Mouse (Mus musculus): Measurements from ENCODE around the gene Qtrt1. TPM values are rescaled to one million over a fixed set of nuclear protein-coding genes. Genes with fewer than 3 reads are reported as not detected.

Gene Qtrt1
- polyA plus RNA-seq, 1 experiment: 23.7 TPM

- H3K36me3 ChIP-seq (ENCODE audit: control insufficient read depth, insufficient read depth, low read length): no peaks in the 10 kb centered on the region; the same call in 1 of the 2 replicates
- 95% methylated on average over 9 of the region's 9 CpGs for WGBS
- H3K27ac ChIP-seq (ENCODE audit: insufficient read depth, low read depth, low read length): no peak overlapping the region
- no peaks in the 10 kb centered on the region for H3K4me1 ChIP-seq (ENCODE audit: control insufficient read depth, insufficient read depth, low read length)
- no peaks in the 10 kb centered on the region for H3K27me3 ChIP-seq (replicated peaks; ENCODE audit: control insufficient read depth, insufficient read depth, low read length)
- no peak for DNase-seq
- TF ChIP-seq CTCF (conservative IDR thresholded peaks at IDR 0.05; ENCODE audit: insufficient read depth, insufficient read length, low read depth, low read length) (no peak), POLR2A (IDR thresholded peaks at IDR 0.05; ENCODE audit: low read depth, low read length) (no peak)
- H3K4me3 ChIP-seq (ENCODE audit: insufficient read depth, low read depth, low read length): no peak overlapping the region
Observed at GRCm38 (mm10) chr9:21401042-21401441, 10.6 kb upstream of the Qtrt1 start.

DNA sequence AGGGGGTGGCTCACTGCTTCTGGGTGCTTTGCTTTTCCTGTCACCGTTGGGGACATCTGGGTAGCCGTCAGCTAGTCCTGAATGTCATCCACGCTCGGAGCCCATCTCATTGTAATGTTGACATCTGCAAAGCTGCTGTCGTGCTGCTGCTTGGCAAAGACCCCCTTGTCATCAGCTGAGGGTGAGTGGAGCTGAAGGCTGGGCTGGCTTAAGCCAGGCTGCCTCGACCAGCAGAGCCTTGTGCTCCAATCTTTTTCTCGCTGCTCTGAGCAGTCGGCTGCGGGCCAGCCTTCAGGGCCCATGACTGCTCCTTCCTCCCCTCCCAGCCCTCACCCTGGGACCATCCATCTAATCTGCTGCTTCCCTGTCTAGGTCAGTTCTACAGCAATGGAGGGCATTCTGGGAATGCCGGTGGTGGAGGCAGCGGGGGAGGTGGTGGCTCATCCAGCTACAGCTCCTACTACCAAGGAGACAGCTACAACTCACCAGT is 8.8 kb upstream of the Qtrt1 start:
- WGBS: 88% methylated on average over 11 of the region's 11 CpGs
- DNase-seq: no peak
- Histone ChIP-seq H3K4me1 (ENCODE audit: control insufficient read depth, insufficient read depth, low read length) (peaks cover 2% of the 10 kb centered on the region; the same call in 1 of the 2 replicates), H3K36me3 (ENCODE audit: control insufficient read depth, insufficient read depth, low read length) (no peaks in the 10 kb centered on the region), H3K4me3 (ENCODE audit: insufficient read depth, low read depth, low read length) (no peak overlapping the region), H3K27me3 (replicated peaks; ENCODE audit: control insufficient read depth, insufficient read depth, low read length) (no peaks in the 10 kb centered on the region), H3K27ac (ENCODE audit: insufficient read depth, low read depth, low read length) (no peak overlapping the region)
- TF ChIP-seq CTCF (conservative IDR thresholded peaks at IDR 0.05; ENCODE audit: insufficient read depth, insufficient read length, low read depth, low read length) (no peak), POLR2A (IDR thresholded peaks at IDR 0.05; ENCODE audit: low read depth, low read length) (no peak)

DNA sequence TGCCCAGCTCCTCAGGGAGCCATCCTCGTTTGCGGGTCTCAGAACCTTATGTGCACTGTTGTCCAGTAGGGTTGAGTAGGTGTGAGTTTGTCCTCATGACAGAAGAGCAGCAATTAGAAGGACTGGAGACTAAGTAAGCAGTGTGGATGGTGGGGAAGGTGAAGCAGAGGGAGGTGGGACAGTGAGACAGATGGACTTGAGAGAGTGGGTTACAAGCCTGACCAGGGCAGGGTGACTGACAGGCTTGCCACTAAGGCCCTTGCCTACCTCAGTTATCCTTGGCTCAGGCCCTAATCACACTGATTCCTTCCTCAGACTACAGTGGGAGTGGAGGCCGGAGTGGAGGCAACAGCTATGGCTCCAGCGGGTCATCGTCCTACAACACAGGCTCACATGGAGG is 7.9 kb upstream of the Qtrt1 start:
- TF ChIP-seq POLR2A (IDR thresholded peaks at IDR 0.05; ENCODE audit: low read depth, low read length) (no peak), CTCF (conservative IDR thresholded peaks at IDR 0.05; ENCODE audit: insufficient read depth, insufficient read length, low read depth, low read length) (no peak)
- Histone ChIP-seq H3K27ac (ENCODE audit: insufficient read depth, low read depth, low read length) (no peak overlapping the region), H3K36me3 (ENCODE audit: control insufficient read depth, insufficient read depth, low read length) (no peaks in the 10 kb centered on the region), H3K4me1 (ENCODE audit: control insufficient read depth, insufficient read depth, low read length) (peaks cover 2% of the 10 kb centered on the region; the same call in 1 of the 2 replicates), H3K27me3 (replicated peaks; ENCODE audit: control insufficient read depth, insufficient read depth, low read length) (no peaks in the 10 kb centered on the region), H3K4me3 (ENCODE audit: insufficient read depth, low read depth, low read length) (no peak overlapping the region)
- 83% methylated on average over 5 of the region's 5 CpGs for whole genome bisulfite sequencing
- DNase-seq: no peak

GRCm38 (mm10) chr9:21405525-21405924 is 6.1 kb upstream of the Qtrt1 start:
- Histone ChIP-seq H3K4me3 (ENCODE audit: insufficient read depth, low read depth, low read length) (no peak overlapping the region), H3K4me1 (ENCODE audit: control insufficient read depth, insufficient read depth, low read length) (peaks cover 2% of the 10 kb centered on the region; the same call in 1 of the 2 replicates), H3K36me3 (ENCODE audit: control insufficient read depth, insufficient read depth, low read length) (no peaks in the 10 kb centered on the region), H3K27ac (ENCODE audit: insufficient read depth, low read depth, low read length) (no peak overlapping the region), H3K27me3 (replicated peaks; ENCODE audit: control insufficient read depth, insufficient read depth, low read length) (no peaks in the 10 kb centered on the region)
- DNase-seq: no peak
- WGBS: 74% methylated on average over 4 of the region's 4 CpGs
- TF ChIP-seq POLR2A (IDR thresholded peaks at IDR 0.05; ENCODE audit: low read depth, low read length): no peak
- no peak for TF ChIP-seq CTCF (conservative IDR thresholded peaks at IDR 0.05; ENCODE audit: insufficient read depth, insufficient read length, low read depth, low read length)

DNA sequence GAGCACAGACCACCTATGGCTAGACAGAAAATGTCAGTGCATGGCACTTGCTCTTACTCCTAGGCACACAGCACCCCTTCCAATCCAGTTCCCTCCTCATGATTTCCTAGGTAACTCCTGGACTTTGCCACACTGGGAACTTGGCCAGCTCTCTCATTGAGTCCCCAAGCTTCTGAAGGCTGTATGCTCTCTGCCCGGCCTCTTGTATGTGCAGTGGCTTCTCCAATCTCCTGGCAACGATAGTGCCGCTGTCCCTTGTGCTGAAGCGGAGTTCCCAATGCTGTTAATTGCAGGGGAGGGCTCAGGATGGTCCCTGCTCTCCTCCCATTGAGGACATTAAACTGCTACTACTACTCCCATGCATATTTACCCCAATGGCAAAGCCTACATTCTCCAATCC is 3.7 kb upstream of the Qtrt1 start:
- Histone ChIP-seq H3K27me3 (replicated peaks; ENCODE audit: control insufficient read depth, insufficient read depth, low read length) (no peaks in the 10 kb centered on the region), H3K36me3 (ENCODE audit: control insufficient read depth, insufficient read depth, low read length) (no peaks in the 10 kb centered on the region), H3K4me1 (ENCODE audit: control insufficient read depth, insufficient read depth, low read length) (peaks cover 8% of the 10 kb centered on the region; the same call in 1 of the 2 replicates), H3K4me3 (ENCODE audit: insufficient read depth, low read depth, low read length) (no peak overlapping the region), H3K27ac (ENCODE audit: insufficient read depth, low read depth, low read length) (no peak overlapping the region)
- TF ChIP-seq POLR2A (IDR thresholded peaks at IDR 0.05; ENCODE audit: low read depth, low read length) (no peak), CTCF (conservative IDR thresholded peaks at IDR 0.05; ENCODE audit: insufficient read depth, insufficient read length, low read depth, low read length) (no peak)
- DNase-seq: peak; percentile 93
- WGBS: 10% methylated on average over 4 of the region's 4 CpGs

- TF ChIP-seq POLR2A (IDR thresholded peaks at IDR 0.05; ENCODE audit: low read depth, low read length): no peak
- no peak for TF ChIP-seq CTCF (conservative IDR thresholded peaks at IDR 0.05; ENCODE audit: insufficient read depth, insufficient read length, low read depth, low read length)
- Histone ChIP-seq H3K4me3 (ENCODE audit: insufficient read depth, low read depth, low read length) (no peak overlapping the region), H3K36me3 (ENCODE audit: control insufficient read depth, insufficient read depth, low read length) (no peaks in the 10 kb centered on the region), H3K4me1 (ENCODE audit: control insufficient read depth, insufficient read depth, low read length) (peaks cover 8% of the 10 kb centered on the region; the same call in 1 of the 2 replicates), H3K27me3 (replicated peaks; ENCODE audit: control insufficient read depth, insufficient read depth, low read length) (no peaks in the 10 kb centered on the region), H3K27ac (ENCODE audit: insufficient read depth, low read depth, low read length) (no peak overlapping the region)
- no peak for DNase-seq
- 68% methylated on average over 7 of the region's 7 CpGs for WGBS
Observed at GRCm38 (mm10) chr9:21408624-21409023, 3.0 kb upstream of the Qtrt1 start.

GRCm38 (mm10) chr9:21409592-21410317 is 1.9 kb upstream of the Qtrt1 start:
- DNase-seq: peak; percentile 89
- Histone ChIP-seq H3K27me3 (replicated peaks; ENCODE audit: control insufficient read depth, insufficient read depth, low read length) (no peaks in the 10 kb centered on the region), H3K27ac (ENCODE audit: insufficient read depth, low read depth, low read length) (no peak overlapping the region), H3K4me3 (ENCODE audit: insufficient read depth, low read depth, low read length) (no peak overlapping the region), H3K4me1 (ENCODE audit: control insufficient read depth, insufficient read depth, low read length) (peaks cover 8% of the 10 kb centered on the region; the same call in 1 of the 2 replicates), H3K36me3 (ENCODE audit: control insufficient read depth, insufficient read depth, low read length) (no peaks in the 10 kb centered on the region)
- 24% methylated on average over 9 of the region's 9 CpGs for WGBS
- TF ChIP-seq POLR2A (IDR thresholded peaks at IDR 0.05; ENCODE audit: low read depth, low read length) (no peak), CTCF (conservative IDR thresholded peaks at IDR 0.05; ENCODE audit: insufficient read depth, insufficient read length, low read depth, low read length) (peak; percentile 91)
